Mouse (Mus musculus) kidney, embryonic 15.5 days (tissue): ENCODE results near the gene Ror2. TPM values are rescaled to one million over a fixed set of nuclear protein-coding genes. Genes with fewer than 3 reads are reported as not detected.

Source experiments
- ATAC-seq: fragments of 200-750 bp; cut with Nextera tagmentation; replicated peaks from 2 replicates; pipeline ENCODE4 v1.8.0; 2017; ENCODE audit warnings: moderate TSS enrichment; ENCODE audit not compliant: low FRiP score
- H3K27ac ChIP-seq: fragments of 300-500 bp; sonication (generic); 2 replicates; pipeline ENCODE4 v1.5.1; 2015; ENCODE audit warnings: mild to moderate bottlenecking, inconsistent platforms
- H3K27me3 ChIP-seq: fragments of 300-500 bp; sonication (generic); 2 replicates; pipeline ENCODE4 v1.6.1; 2015; ENCODE audit warnings: inconsistent platforms
- H3K36me3 ChIP-seq: fragments of 300-500 bp; sonication (generic); 2 replicates; pipeline ENCODE4 v1.6.1; 2015; ENCODE audit warnings: inconsistent platforms
- H3K4me1 ChIP-seq: fragments of 300-500 bp; sonication (generic); 2 replicates; pipeline ENCODE4 v1.6.1; 2015; ENCODE audit warnings: inconsistent platforms
- H3K4me2 ChIP-seq: fragments of 300-500 bp; sonication (generic); 2 replicates; pipeline ENCODE4 v1.6.1; 2015; ENCODE audit warnings: moderate library complexity, mild to moderate bottlenecking, inconsistent platforms
- H3K4me3 ChIP-seq: fragments of 300-500 bp; sonication (generic); replicated peaks from 2 replicates; pipeline ENCODE4 v1.5.1; 2015; ENCODE audit warnings: mild to moderate bottlenecking, inconsistent platforms
- H3K9ac ChIP-seq: fragments of 300-500 bp; sonication (generic); 2 replicates; pipeline ENCODE4 v1.6.1; 2015; ENCODE audit warnings: mild to moderate bottlenecking, inconsistent platforms
- H3K9me3 ChIP-seq: fragments of 300-500 bp; sonication (generic); replicated peaks from 2 replicates; pipeline ENCODE4 v1.6.1; 2016; ENCODE audit warnings: inconsistent platforms
- whole genome bisulfite sequencing: fragments of 180-500 bp; shearing (Covaris S2); methylation state at CpG from one replicate; pipeline ENCODE4 v1.1.7; 2015; ENCODE audit warnings: mixed read lengths; 5-methylcytosine and 5-hydroxymethylcytosine counted together
- polyA plus RNA-seq: library from polyadenylated mRNA; unstranded; fragments of >200 nt; fragmentation: Nextera tagmentation; extraction: Ambion mirVana; gene quantifications from 2 replicates; pipeline ENCODE4 v1.2.1, GENCODE M21; 2015

Ror2 gene
- polyA plus RNA-seq, 1 experiment from 2014 or later, result 11.2 TPM

DNA sequence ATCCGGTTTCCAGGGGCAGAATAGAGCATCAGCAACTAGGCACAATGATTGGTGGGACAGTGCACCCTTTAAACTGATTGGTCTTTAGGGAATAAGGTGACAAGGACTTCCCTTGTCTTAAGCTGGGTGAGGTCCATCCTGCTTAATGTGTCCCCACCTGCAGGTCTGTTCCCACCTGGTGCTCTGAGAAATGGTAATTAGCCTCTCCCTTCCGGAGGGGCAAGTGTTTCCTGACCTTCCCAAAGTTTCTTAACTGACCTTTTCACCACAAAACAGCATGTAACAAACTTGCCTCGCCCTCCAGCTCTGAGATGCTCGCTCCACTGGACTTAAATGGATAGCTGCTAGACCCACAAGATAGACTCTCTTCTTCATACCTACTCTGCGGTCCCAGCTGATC lies 101.8 kb downstream of the Ror2 start:
- H3K27me3 ChIP-seq, result peaks cover 41% of the 10 kb centered on the region
- 70% methylated on average over 5 of the region's 5 CpGs for WGBS
- no peak overlapping the region for H3K4me2 ChIP-seq
- ATAC-seq, result no peak
- no peaks in the 10 kb centered on the region for H3K36me3 ChIP-seq
- H3K4me3 ChIP-seq, result no peak overlapping the region
- H3K9me3 ChIP-seq, result no peaks in the 10 kb centered on the region
- no peak overlapping the region for H3K9ac ChIP-seq
- H3K27ac ChIP-seq, result no peak overlapping the region
- peaks cover 46% of the 10 kb centered on the region for H3K4me1 ChIP-seq

GRCm38 (mm10) chr13:53183161-53183577 lies 102.8 kb downstream of the Ror2 start:
- H3K27me3 ChIP-seq, result peaks cover 41% of the 10 kb centered on the region
- no peak for ATAC-seq
- no peak overlapping the region for H3K4me3 ChIP-seq
- 27% methylated on average over 8 of the region's 8 CpGs for WGBS
- no peak overlapping the region for H3K9ac ChIP-seq
- H3K36me3 ChIP-seq, result no peaks in the 10 kb centered on the region
- no peaks in the 10 kb centered on the region for H3K9me3 ChIP-seq
- no peak overlapping the region for H3K27ac ChIP-seq
- peaks cover 46% of the 10 kb centered on the region for H3K4me1 ChIP-seq
- H3K4me2 ChIP-seq, result no peak overlapping the region

DNA sequence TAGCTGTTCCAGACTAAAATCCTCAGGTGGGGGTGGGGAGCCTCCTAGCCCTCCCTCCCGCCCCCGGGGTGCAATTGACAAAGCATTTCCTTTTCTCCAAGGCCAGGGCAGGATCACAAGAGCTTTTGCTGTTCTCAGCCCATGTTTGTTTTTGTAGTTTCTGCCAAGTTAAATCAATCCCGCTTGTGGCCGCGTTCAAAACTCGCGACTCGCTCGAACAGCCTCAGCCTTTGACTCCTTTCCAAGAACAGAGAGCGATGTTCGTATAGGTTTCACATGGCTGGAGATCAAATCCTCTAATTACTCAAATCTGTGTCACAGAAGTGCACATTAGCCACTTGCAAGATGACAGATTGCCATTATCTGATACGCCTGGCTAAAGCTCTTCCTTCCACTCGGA lies 107.3 kb downstream of the Ror2 start:
- Histone ChIP-seq H3K4me3 (0 out of 2 replicates have a peak overlapping the region, but pooled peaks have one; percentile 6), H3K27me3 (peaks cover 54% of the 10 kb centered on the region), H3K4me2 (peak overlapping the region; percentile 41), H3K9ac (no peak overlapping the region), H3K4me1 (peaks cover 62% of the 10 kb centered on the region), H3K9me3 (no peaks in the 10 kb centered on the region), H3K36me3 (no peaks in the 10 kb centered on the region), H3K27ac (peak overlapping the region; percentile 72)
- peak; percentile 47 for ATAC-seq
- WGBS, result under 1% methylated on average over 13 of the region's 13 CpGs

- peak overlapping the region; percentile 41 for H3K4me2 ChIP-seq
- peaks cover 58% of the 10 kb centered on the region for H3K4me1 ChIP-seq
- peak overlapping the region; percentile 72 for H3K27ac ChIP-seq
- WGBS, result 17% methylated on average over 4 of the region's 4 CpGs
- H3K4me3 ChIP-seq, result no peak overlapping the region
- ATAC-seq, result peak; percentile 34
- peaks cover 55% of the 10 kb centered on the region for H3K27me3 ChIP-seq
- no peak overlapping the region for H3K9ac ChIP-seq
- no peaks in the 10 kb centered on the region for H3K9me3 ChIP-seq
- no peaks in the 10 kb centered on the region for H3K36me3 ChIP-seq
These were observed 107.8 kb downstream of the Ror2 start for GRCm38 (mm10) chr13:53178171-53178570.

DNA sequence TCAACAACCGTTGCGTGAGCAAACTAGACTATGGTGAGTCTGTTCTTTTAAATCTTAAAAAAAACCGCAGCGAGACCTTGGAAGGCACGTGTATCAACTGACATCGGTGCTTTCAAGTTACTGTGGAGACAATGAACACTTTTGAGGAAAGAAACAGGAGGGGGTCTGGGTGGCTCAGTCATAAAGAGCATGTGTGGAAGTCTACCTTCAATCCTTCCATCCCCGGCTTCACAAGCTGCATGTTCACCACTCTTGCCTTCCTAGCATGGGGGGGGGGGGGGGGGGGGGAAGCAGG lies 108.6 kb downstream of the Ror2 start:
- Histone ChIP-seq H3K36me3 (no peaks in the 10 kb centered on the region), H3K9me3 (no peaks in the 10 kb centered on the region), H3K27me3 (peaks cover 60% of the 10 kb centered on the region), H3K4me1 (peaks cover 53% of the 10 kb centered on the region), H3K4me3 (no peak overlapping the region), H3K9ac (no peak overlapping the region), H3K27ac (no peak overlapping the region), H3K4me2 (no peak overlapping the region; the same call in 1 of the 2 replicates)
- ATAC-seq, result no peak
- WGBS, result 23% methylated on average over 7 of the region's 7 CpGs

DNA sequence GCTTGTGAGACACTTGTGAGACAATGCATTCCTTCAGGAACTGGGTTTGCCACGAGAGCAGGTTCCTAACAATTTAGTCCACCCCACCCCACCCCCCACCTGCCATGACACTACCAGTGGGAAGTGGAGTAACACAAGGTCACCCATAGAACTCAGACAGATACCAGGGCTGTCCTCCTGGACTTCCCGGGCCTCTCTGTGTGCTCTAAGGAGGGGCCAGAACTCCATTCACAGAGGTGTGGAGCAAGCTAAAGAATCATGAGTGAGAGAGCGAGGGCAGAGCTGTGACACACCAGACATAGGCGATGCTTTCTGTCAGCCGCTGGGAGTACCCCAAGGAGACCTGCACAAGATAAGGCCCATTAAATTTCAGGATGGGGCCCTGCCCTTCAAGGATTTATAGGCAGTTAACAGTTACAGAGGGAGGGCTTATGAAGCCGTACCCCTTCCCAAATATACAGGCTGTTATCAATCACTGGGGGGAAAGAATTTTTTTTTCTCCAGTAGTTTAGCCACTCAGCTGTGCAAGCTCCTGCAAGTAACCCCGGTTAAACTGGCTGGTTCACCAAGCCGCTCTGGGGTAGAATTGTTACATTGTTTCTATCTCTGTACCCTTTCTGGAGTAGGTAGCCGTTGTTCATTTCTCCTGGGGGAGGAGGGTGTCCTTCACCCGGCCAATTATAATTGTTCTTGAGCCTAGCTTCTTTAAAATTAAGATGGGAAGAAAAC lies 109.1 kb downstream of the Ror2 start:
- ATAC-seq, result peak; percentile 64
- H3K4me1 ChIP-seq, result peaks cover 53% of the 10 kb centered on the region
- H3K9ac ChIP-seq, result no peak overlapping the region
- H3K9me3 ChIP-seq, result no peaks in the 10 kb centered on the region
- H3K27ac ChIP-seq, result no peak overlapping the region
- H3K4me2 ChIP-seq, result no peak overlapping the region; the same call in 1 of the 2 replicates
- H3K4me3 ChIP-seq, result no peak overlapping the region
- peaks cover 60% of the 10 kb centered on the region for H3K27me3 ChIP-seq
- no peaks in the 10 kb centered on the region for H3K36me3 ChIP-seq
- WGBS, result 18% methylated on average over 10 of the region's 10 CpGs

DNA sequence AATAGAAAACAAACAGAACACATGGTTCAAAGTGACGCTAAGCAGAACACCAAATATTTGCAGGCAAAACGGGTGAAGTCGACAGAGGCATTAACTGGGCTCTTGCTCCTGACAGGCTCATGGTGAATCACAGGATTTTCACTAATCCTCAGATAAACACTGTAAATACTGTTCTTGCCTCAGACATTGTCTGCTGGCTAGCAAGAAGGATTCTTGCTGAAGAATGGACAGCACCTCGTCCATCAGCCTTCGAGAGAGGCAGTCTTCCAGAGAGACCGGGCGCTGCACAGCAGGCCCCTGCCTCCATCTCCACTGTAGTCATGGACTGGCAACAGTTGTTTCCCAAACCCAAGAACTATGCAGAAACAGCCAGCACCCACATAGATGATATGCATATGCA lies 110.9 kb downstream of the Ror2 start:
- H3K4me3 ChIP-seq, result no peak overlapping the region

DNA sequence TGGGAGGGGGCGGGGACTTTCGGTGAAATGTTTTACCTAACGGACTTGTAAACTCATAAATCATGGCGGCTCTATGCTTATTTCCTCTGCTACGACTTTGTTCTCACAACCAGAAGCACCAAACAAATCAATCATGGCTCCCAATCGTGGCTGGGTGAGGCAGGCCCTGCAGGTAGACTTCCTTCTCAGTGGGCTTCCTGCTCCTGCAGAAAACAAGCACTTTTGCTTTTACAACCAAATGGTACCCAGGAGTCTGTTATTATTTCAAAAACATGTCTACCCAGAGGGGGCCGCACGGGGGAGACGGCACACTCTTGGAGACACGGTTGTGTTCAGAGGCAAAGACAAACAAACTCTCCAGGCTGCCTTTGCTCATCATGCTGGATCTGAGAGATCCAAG lies 122.3 kb downstream of the Ror2 start:
- Histone ChIP-seq H3K27ac (no peak overlapping the region), H3K4me2 (peak overlapping the region; percentile 28), H3K4me1 (peaks cover 35% of the 10 kb centered on the region), H3K27me3 (no peaks in the 10 kb centered on the region), H3K9me3 (no peaks in the 10 kb centered on the region), H3K9ac (no peak overlapping the region), H3K4me3 (no peak overlapping the region), H3K36me3 (no peaks in the 10 kb centered on the region)
- ATAC-seq, result no peak
- WGBS, result 12% methylated on average over 10 of the region's 10 CpGs

More for the DNA sequence above, 110.9 kb downstream of the Ror2 start:
- ATAC-seq, result no peak
- WGBS, result 77% methylated on average over 7 of the region's 7 CpGs
- Histone ChIP-seq H3K4me2 (no peak overlapping the region), H3K9me3 (no peaks in the 10 kb centered on the region), H3K27me3 (peaks cover 57% of the 10 kb centered on the region), H3K4me1 (peaks cover 45% of the 10 kb centered on the region), H3K36me3 (no peaks in the 10 kb centered on the region), H3K27ac (no peak overlapping the region), H3K9ac (no peak overlapping the region)

DNA sequence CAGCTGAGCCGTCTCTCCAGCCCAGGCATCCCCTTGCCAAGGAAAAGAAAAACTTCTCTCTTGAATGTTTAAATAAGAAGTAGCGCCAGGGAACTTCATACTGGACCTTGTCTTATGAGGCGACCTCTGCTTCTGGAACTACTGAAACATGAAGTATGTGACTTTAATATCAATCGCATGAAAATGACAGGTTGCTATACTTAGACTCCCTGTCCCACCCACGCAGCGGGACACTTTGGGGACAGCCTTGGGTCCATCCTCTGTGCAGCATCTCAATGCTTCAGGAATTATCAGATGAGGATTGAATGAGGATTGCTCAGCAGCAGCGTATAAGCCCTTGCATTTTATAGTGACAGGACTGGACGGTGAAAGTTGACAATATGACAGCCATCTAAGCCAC lies 122.9 kb downstream of the Ror2 start:
- Histone ChIP-seq H3K4me2 (no peak overlapping the region), H3K36me3 (no peaks in the 10 kb centered on the region), H3K27me3 (no peaks in the 10 kb centered on the region), H3K9me3 (no peaks in the 10 kb centered on the region), H3K27ac (no peak overlapping the region), H3K4me3 (no peak overlapping the region), H3K4me1 (peaks cover 41% of the 10 kb centered on the region), H3K9ac (no peak overlapping the region)
- 62% methylated on average over 8 of the region's 8 CpGs for WGBS
- ATAC-seq, result no peak

- peaks cover 56% of the 10 kb centered on the region for H3K4me1 ChIP-seq
- H3K9ac ChIP-seq, result no peak overlapping the region
- no peak overlapping the region for H3K27ac ChIP-seq
- no peak for ATAC-seq
- H3K4me3 ChIP-seq, result no peak overlapping the region
- H3K9me3 ChIP-seq, result no peaks in the 10 kb centered on the region
- H3K36me3 ChIP-seq, result no peaks in the 10 kb centered on the region
- no peaks in the 10 kb centered on the region for H3K27me3 ChIP-seq
- 77% methylated on average over 6 of the region's 6 CpGs for WGBS
- no peak overlapping the region for H3K4me2 ChIP-seq
These were observed 126.4 kb downstream of the Ror2 start for GRCm38 (mm10) chr13:53159501-53159900.

DNA sequence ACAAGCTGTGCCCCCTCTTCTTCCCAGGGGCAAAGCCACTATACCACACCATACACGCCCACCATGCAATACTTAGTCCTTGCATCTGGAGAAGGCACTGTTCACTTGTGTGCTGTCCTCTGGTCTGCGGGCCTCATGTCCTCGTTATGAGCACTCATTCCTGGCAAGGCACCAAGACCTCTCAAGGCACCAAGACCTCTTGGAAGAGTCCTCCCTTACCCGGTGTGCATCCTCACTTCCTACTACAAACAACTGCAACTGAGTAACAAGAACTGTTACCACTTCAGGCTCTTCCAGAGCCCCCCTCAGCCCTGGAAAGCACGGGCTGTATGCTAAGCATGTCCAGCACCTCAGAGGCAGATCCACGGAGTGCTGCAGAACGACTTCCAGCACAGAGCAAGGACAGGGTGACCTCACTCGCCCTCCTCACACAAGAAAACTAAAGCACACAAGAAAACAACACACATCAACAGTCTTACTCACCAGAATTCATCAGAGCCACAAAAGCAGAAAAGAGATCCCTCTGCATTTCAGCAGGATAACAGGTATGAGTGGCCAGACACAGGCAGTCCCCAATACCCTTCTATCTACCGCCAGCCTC lies 127.4 kb downstream of the Ror2 start:
- no peaks in the 10 kb centered on the region for H3K9me3 ChIP-seq
- H3K9ac ChIP-seq, result no peak overlapping the region
- H3K4me1 ChIP-seq, result peaks cover 60% of the 10 kb centered on the region
- H3K27ac ChIP-seq, result no peak overlapping the region
- ATAC-seq, result no peak
- no peak overlapping the region for H3K4me2 ChIP-seq
- H3K27me3 ChIP-seq, result 0 out of 2 replicates have a peak, but pooled peaks cover under 1% of the 10 kb centered on the region
- H3K4me3 ChIP-seq, result no peak overlapping the region
- H3K36me3 ChIP-seq, result no peaks in the 10 kb centered on the region
- 75% methylated on average over 9 of the region's 9 CpGs for WGBS

DNA sequence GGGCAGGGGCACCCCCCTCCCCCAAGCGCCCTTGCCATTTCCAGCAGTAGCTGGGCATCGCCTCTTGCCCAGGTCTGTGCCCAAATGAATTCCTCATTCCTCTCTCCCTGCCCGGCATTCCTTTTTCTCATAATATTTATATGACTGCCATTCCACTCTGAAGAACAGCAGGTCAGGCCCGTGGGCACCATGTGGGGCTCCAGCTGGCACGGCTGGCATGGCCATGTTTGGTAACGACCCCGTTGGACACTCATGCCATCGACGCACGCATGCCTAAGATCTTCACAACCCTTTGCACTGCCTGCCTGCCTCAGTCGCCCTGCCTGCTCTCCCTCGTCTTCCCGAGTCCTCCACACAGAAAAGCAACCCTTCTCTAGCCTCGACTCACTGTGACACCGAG lies 129.0 kb downstream of the Ror2 start:
- no peak overlapping the region for H3K27ac ChIP-seq
- no peaks in the 10 kb centered on the region for H3K9me3 ChIP-seq
- WGBS, result 89% methylated on average over 15 of the region's 15 CpGs
- ATAC-seq, result no peak
- H3K27me3 ChIP-seq, result 0 out of 2 replicates have a peak, but pooled peaks cover 2% of the 10 kb centered on the region
- H3K4me2 ChIP-seq, result no peak overlapping the region
- peaks cover 56% of the 10 kb centered on the region for H3K4me1 ChIP-seq
- H3K9ac ChIP-seq, result no peak overlapping the region
- no peak overlapping the region for H3K4me3 ChIP-seq
- H3K36me3 ChIP-seq, result no peaks in the 10 kb centered on the region
